Mouse (Mus musculus): Measurements from ENCODE around the gene Cab39l.

GRCm38 (mm10) chr14:59440039-59440438 is 733 bp upstream of the Cab39l start:
- no peak for TF ChIP-seq CTCF (IDR thresholded peaks at IDR 0.05)
- no peak for TF ChIP-seq EP300 (IDR thresholded peaks at IDR 0.05; ENCODE audit: insufficient read depth, low read depth, low read length)

Measured in heart, adult 2 months (tissue).